Mouse (Mus musculus) testis, adult 2 months (tissue): ENCODE measurements around the gene Gm49395. TPM values are rescaled to one million over a fixed set of nuclear protein-coding genes. Genes with fewer than 3 reads are reported as not detected.

ENCODE experiments used
- H3K27ac ChIP-seq: fragments of 200-500 bp; 2 replicates; pipeline ENCODE4 v1.5.1; 2012; ENCODE audit warnings: low read depth, low read length; ENCODE audit not compliant: control insufficient read depth, insufficient read depth
- H3K27me3 ChIP-seq: fragments of 200-500 bp; 2 replicates; pipeline ENCODE4 v1.6.1; 2012; ENCODE audit warnings: mild to moderate bottlenecking, low read length, moderate library complexity; ENCODE audit not compliant: control insufficient read depth, insufficient read depth
- H3K36me3 ChIP-seq: fragments of 200-500 bp; 2 replicates; pipeline ENCODE4 v1.6.1; 2012; ENCODE audit warnings: mild to moderate bottlenecking, low read length; ENCODE audit not compliant: control insufficient read depth, insufficient read depth
- H3K4me1 ChIP-seq: fragments of 200-500 bp; 2 replicates; pipeline ENCODE4 v1.6.1; 2012; ENCODE audit warnings: low read length; ENCODE audit not compliant: control insufficient read depth, insufficient read depth
- H3K4me3 ChIP-seq: fragments of 200-500 bp; 2 replicates; pipeline ENCODE4 v1.5.1; 2012; ENCODE audit warnings: low read depth, mild to moderate bottlenecking, low read length, moderate library complexity, mixed read lengths; ENCODE audit not compliant: control insufficient read depth
- CTCF ChIP-seq: fragments of 200-500 bp; IDR thresholded peaks from 2 replicates; pipeline ENCODE4 v1.5.1; 2012; ENCODE audit warnings: low read depth, mild to moderate bottlenecking, inconsistent platforms, low read length, moderate library complexity; ENCODE audit not compliant: control insufficient read depth, insufficient read depth, insufficient replicate concordance
- POLR2A ChIP-seq: fragments of 200-500 bp; IDR thresholded peaks from 2 replicates; pipeline ENCODE4 v1.6.1; 2012; ENCODE audit warnings: low read depth, mild to moderate bottlenecking, inconsistent platforms, low read length, moderate library complexity; ENCODE audit not compliant: control insufficient read depth
- polyA plus RNA-seq: library from polyadenylated mRNA; depleted of rRNA; stranded (reverse); fragments of >200 nt; gene quantifications from 2 replicates; pipeline ENCODE4 v1.2.3, GENCODE M21; 2012

Gene Gm49395
- polyA plus RNA-seq, 1 experiment = not detected

DNA sequence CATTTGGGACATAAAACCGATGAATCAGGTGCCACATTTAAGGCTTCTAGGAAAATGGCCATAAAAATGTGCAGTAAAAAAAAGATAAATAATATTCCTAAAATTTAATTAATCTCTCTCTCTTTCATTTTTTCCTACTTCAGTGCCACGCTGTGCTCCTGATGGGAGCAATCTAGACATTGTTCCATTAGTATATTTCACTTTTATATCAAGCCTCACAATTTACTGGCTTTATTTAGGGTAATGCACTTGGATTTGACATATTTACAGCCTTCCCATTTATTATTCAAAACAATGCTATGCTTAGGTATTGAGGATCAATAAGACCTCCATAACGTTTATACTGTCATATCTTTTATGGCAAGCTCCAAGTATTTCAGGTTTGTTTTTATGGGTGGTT is 76.3 kb downstream of the Gm49395 start:
- H3K27ac ChIP-seq = no peak overlapping the region
- H3K4me1 ChIP-seq = no peaks in the 10 kb centered on the region
- no peaks in the 10 kb centered on the region for H3K27me3 ChIP-seq
- TF ChIP-seq POLR2A = no peak
- TF ChIP-seq CTCF = no peak
- H3K36me3 ChIP-seq = no peaks in the 10 kb centered on the region
- H3K4me3 ChIP-seq = no peak overlapping the region

DNA sequence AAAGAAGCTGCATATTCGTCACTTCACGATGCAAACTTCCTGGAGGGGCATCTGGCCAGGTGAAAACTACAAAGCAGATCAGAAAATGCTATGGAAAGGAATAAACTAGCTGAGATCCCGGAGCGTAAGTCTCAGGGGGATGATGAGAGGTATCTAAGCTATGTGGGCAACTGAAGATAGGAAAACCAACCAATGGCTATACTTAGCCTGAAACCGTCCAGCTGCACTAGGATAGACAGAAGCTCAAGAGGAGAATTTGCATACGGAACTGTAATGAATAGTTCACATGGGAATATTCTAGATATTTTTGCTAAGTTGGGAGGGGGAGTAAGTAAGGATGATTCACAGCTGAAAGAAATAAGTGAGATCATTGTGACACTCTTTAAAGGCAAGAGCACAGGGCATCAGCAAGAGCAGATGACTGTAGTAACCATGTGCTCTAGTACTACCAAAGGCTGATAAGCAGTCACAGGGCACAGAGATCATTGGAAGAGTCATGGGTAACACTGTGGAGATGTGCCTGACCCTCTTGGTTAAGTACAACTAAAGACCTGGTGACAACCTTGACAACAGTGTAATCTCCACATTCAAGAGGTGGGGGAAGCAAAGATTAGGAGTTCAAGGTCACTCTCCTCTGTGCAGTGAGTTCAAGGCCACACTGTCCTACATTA is 79.5 kb downstream of the Gm49395 start:
- TF ChIP-seq POLR2A = no peak
- TF ChIP-seq CTCF = no peak
- no peaks in the 10 kb centered on the region for H3K27me3 ChIP-seq

GRCm38 (mm10) chr13:115021411-115021810 is 80.3 kb downstream of the Gm49395 start:
- no peaks in the 10 kb centered on the region for H3K4me1 ChIP-seq
- TF ChIP-seq POLR2A = no peak
- TF ChIP-seq CTCF = no peak
- no peaks in the 10 kb centered on the region for H3K27me3 ChIP-seq
- H3K4me3 ChIP-seq = no peak overlapping the region
- H3K36me3 ChIP-seq = no peaks in the 10 kb centered on the region
- H3K27ac ChIP-seq = no peak overlapping the region

More for the DNA sequence above, 79.5 kb downstream of the Gm49395 start:
- Histone ChIP-seq H3K4me1 (no peaks in the 10 kb centered on the region), H3K27ac (no peak overlapping the region), H3K36me3 (no peaks in the 10 kb centered on the region), H3K4me3 (no peak overlapping the region)

DNA sequence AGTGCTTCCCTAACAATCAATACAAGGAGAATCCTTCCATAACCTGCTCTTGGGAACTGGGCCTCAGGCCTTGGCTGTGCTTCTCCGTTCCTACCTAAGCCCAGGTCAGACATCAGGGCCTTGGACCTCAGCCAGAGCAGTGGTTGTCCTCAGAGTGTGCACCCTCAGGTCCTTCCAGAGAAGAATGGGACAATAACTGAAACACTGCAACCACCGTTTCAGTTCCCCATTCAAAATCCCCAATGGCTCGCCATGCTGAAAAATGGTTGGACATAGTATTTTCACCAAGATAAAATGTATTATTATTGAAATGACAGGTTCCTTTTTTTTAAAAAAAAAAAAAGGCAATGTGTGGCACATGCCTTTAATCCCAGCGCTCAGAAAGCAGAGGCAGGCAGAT is 81.0 kb downstream of the Gm49395 start:
- Histone ChIP-seq H3K27ac (no peak overlapping the region), H3K36me3 (no peaks in the 10 kb centered on the region), H3K27me3 (no peaks in the 10 kb centered on the region), H3K4me1 (no peaks in the 10 kb centered on the region), H3K4me3 (no peak overlapping the region)
- TF ChIP-seq POLR2A (no peak), CTCF (no peak)

- TF ChIP-seq CTCF = no peak
- TF ChIP-seq POLR2A = no peak
- no peak overlapping the region for H3K27ac ChIP-seq
- H3K4me3 ChIP-seq = no peak overlapping the region
- H3K4me1 ChIP-seq = no peaks in the 10 kb centered on the region
- H3K36me3 ChIP-seq = no peaks in the 10 kb centered on the region
- no peaks in the 10 kb centered on the region for H3K27me3 ChIP-seq
Observed at GRCm38 (mm10) chr13:115017545-115017944, 84.2 kb downstream of the Gm49395 start.

DNA sequence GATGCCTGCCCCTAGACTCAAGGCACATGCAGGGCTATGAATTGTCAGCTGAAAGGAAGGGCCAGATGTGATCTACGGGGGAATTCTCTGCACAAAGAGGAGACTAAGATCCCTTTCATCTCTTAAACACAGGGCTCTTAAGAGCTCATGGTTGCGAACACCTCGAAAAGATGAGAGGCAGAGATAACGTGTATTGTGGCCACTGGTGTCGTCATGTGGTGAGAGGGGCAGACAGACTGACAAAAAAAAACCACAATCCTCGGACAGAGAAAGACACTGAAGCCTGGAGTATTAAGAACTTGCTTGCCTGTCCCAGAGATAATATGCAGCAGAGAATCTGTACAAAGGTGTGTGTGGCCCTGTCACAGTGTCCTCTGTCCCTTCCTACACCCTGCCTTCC is 90.2 kb downstream of the Gm49395 start:
- TF ChIP-seq POLR2A = no peak
- no peak for TF ChIP-seq CTCF

DNA sequence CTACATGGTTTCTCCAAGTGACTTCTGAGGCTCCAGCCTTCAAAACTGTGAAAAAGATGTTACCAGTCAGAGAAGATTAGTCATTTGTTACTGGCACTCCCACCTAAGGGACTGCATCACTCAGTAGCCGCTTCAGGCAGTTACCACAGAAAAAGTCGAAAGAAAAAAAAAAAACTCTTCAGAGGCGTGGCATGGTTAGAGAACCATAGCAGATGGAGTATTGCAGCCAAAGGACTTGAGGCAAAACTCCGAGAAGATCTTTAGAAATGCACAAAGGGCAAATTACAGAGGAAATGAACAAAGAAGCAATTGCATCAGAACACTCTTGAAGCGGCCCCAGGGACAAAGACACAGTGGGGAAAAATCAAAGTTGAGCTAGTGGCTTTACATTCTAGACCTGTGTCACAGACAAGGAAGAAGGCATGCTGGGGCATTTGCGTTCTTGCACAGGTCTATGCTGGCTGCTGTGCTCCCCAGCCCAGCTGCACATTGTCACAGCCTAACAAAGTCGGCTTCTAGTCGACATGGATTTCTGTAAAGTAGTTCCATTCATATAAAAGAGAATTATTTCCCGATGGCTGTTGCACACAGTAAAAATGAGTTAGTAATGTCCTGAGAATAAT is 95.4 kb downstream of the Gm49395 start:
- H3K36me3 ChIP-seq = no peaks in the 10 kb centered on the region
- TF ChIP-seq POLR2A (no peak), CTCF (no peak)
- no peaks in the 10 kb centered on the region for H3K4me1 ChIP-seq
- no peak overlapping the region for H3K4me3 ChIP-seq
- no peak overlapping the region for H3K27ac ChIP-seq
- no peaks in the 10 kb centered on the region for H3K27me3 ChIP-seq

More for the DNA sequence above, 90.2 kb downstream of the Gm49395 start:
- no peak overlapping the region for H3K27ac ChIP-seq
- H3K36me3 ChIP-seq = no peaks in the 10 kb centered on the region
- H3K4me1 ChIP-seq = no peaks in the 10 kb centered on the region
- H3K4me3 ChIP-seq = no peak overlapping the region
- H3K27me3 ChIP-seq = no peaks in the 10 kb centered on the region

DNA sequence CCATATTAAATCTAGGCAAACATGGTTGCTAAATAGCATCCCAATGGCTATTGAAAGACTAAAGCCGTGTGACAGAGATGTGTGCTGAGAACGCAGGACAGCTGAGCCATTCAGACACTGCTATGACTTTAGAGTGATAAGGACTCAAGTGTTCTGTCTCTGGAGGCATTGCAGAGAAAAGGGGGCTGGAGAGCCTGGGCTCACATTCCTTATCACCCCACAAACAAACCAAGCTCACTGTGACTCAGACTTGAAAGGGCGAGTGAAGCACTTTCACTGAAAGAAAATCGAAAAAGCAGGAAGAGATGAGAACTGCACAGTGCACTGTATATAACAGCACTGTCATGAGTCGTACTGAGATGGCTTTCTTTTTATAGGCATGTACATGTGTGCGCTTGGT is 96.4 kb downstream of the Gm49395 start:
- no peaks in the 10 kb centered on the region for H3K4me1 ChIP-seq
- no peaks in the 10 kb centered on the region for H3K27me3 ChIP-seq
- H3K36me3 ChIP-seq = no peaks in the 10 kb centered on the region
- no peak overlapping the region for H3K27ac ChIP-seq
- no peak overlapping the region for H3K4me3 ChIP-seq
- TF ChIP-seq CTCF (no peak), POLR2A (no peak)
